Mouse (Mus musculus): ENCODE data around the gene Stx18. TPM values are rescaled to one million over a fixed set of nuclear protein-coding genes. Genes with fewer than 3 reads are reported as not detected.

Stx18 gene
- 21.6 TPM for polyA plus RNA-seq (2012; fragmentation: generic; extraction: Trizol)
- long read RNA-seq, experiment 1, transcript Stx18-203 (11 exons, 3,002 nt): major isoform, 29 of 38 reads
- long read RNA-seq, experiment 1, transcript Stx18-201 (11 exons, 1,471 nt): minor isoform, 5 of 38 reads
- long read RNA-seq, experiment 1, partial matches to known transcripts: 0 of 38 reads
- long read RNA-seq, experiment 1, other reads (novel, unspliced or antisense): 0 of 38 reads
- long read RNA-seq, experiment 2, transcript Stx18-203 (11 exons, 3,002 nt): major isoform, 98 of 117 reads
- long read RNA-seq, experiment 2, transcript Stx18-201 (11 exons, 1,471 nt): minor isoform, 8 of 117 reads
- long read RNA-seq, experiment 2, transcript Stx18-207 (10 exons, 900 nt): minor isoform, 8 of 117 reads
- long read RNA-seq, experiment 2, partial matches to known transcripts: 1 of 117 reads
- long read RNA-seq, experiment 2, other reads (novel, unspliced or antisense): 2 of 117 reads

DNA sequence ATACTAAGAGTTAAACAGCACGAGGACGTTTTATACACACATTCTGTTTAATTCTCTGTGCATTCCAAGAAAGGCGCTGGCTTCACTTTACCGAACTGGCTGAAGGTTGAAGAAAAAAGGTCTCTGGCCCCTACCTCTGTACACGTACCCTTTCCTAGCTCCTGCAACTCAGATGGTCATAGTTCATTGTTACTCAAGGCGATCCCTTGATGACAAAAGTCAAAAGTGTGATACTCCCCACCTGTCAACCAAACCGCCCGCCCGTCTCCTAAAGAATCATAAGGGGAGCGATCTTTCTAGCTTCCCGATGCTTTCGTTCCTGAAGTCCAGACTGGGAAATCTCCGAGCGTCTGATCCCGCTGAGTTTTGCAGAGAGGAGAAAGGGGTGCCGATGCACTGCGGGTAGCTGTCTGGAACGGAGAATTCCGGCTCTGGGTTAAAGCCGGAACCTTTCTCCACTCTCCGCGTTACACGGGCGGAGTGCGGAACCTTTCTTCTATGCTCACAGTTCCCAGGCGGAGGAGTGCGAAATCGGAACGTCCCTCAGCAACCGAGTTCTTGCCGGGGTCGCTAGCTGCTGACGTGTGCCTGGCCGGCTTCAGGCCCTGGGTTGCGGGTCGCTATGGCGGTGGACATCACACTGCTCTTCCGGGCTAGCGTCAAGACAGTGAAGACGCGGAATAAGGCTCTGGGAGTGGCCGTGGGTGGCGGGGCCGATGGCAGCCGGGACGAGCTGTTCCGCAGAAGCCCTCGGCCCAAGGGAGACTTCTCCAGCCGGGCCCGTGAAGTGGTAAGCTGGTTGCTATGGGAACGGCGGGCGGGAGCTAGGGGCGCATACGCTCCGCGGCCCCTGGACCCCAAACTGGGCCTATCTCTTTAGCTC lies at the start of gene Stx18:
Stx18 (plus strand) TSS at position 33 of the 883 bp plus-strand sequence.
- Histone ChIP-seq H3K4me3 (ENCODE audit: insufficient read depth, poor library complexity, severe bottlenecking) (peak within 1 kb of the TSS; percentile 89), H3ac (ENCODE audit: control insufficient read depth, insufficient read length, low read depth) (peak within 1 kb of the TSS; percentile 61), H3K27me3 (ENCODE audit: control insufficient read depth, insufficient read depth, insufficient read length) (peaks cover 4% of the 10 kb centered on the region), H3K79me2 (ENCODE audit: control insufficient read depth, insufficient read depth) (peaks cover 36% of the 10 kb centered on the region), H3K36me3 (ENCODE audit: control insufficient read depth, insufficient read depth) (no peaks in the 10 kb centered on the region), H3K79me3 (ENCODE audit: low read depth) (peaks cover 13% of the 10 kb centered on the region)
- TF ChIP-seq MAX (IDR thresholded peaks at IDR 0.05) (peak; percentile 60), MYOD1 (IDR thresholded peaks at IDR 0.05; ENCODE audit: control insufficient read depth, insufficient read length, low read depth) (no peak)

DNA sequence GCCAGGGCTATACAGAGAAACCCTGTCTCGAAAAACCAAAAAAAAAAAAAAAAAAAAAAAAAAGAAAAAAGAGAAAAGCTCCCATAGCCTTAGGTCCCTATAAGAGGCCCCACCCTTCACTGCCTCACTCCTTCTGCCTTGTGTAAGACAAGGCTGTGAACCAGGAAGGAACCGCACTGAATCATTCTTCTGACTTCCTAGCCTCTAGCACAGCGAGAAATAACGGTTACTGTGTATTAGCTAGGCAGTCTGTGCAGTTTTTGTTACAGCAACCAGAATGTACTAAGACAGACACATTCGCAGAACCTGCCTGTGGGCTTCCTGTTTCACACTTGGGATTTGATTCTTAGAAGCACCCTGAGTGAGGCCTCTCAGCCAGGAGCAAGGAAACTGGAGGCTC lies 46.2 kb upstream of the Stx18 start:
- TF ChIP-seq CEBPB (IDR thresholded peaks at IDR 0.05; ENCODE audit: low read depth) (no peak), CTCF (IDR thresholded peaks at IDR 0.05; ENCODE audit: control insufficient read depth, insufficient read depth, insufficient read length) (no peak), USF1 (IDR thresholded peaks at IDR 0.05; ENCODE audit: low read depth) (no peak), FOSL1 (IDR thresholded peaks at IDR 0.05; ENCODE audit: insufficient read depth, low read length, poor library complexity, severe bottlenecking) (no peak), MYOG (IDR thresholded peaks at IDR 0.05; ENCODE audit: control insufficient read depth, extremely low read depth, insufficient read length) (no peak), MAX (IDR thresholded peaks at IDR 0.05) (no peak), MYOD1 (IDR thresholded peaks at IDR 0.05; ENCODE audit: control insufficient read depth, insufficient read length, low read depth) (no peak)
- H3K36me3 ChIP-seq (ENCODE audit: control insufficient read depth, insufficient read depth): no peaks in the 10 kb centered on the region
- peaks cover 9% of the 10 kb centered on the region for H3K27me3 ChIP-seq (ENCODE audit: control insufficient read depth, insufficient read depth, insufficient read length)
- H3K79me2 ChIP-seq (ENCODE audit: control insufficient read depth, insufficient read depth): no peaks in the 10 kb centered on the region
- H3K4me3 ChIP-seq (ENCODE audit: insufficient read depth, poor library complexity, severe bottlenecking): no peak overlapping the region
- no peak overlapping the region for H3ac ChIP-seq (ENCODE audit: control insufficient read depth, insufficient read length, low read depth)
- H3K79me3 ChIP-seq (ENCODE audit: low read depth): no peaks in the 10 kb centered on the region

DNA sequence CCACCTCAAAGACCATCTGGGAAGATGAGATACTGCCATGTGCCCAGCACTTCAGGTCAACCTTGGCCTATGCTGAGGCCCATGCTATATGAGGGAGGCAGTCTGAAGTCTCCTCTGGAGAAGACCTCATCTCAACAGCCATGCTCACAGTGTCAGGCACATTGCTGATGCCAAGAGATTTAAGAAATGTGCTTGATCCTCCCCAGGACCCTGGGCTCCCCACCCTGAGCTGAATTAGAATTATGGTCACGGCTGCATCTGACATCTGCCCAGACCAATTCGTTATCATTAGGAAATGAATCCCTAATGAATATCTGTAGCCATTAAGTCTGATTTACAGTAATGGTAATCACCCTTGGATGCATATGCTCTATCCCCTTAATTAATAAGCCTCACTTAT lies 39.7 kb upstream of the Stx18 start:
- Histone ChIP-seq H3K27me3 (ENCODE audit: control insufficient read depth, insufficient read depth, insufficient read length) (peaks cover 34% of the 10 kb centered on the region), H3K79me3 (ENCODE audit: low read depth) (no peaks in the 10 kb centered on the region), H3K4me3 (ENCODE audit: insufficient read depth, poor library complexity, severe bottlenecking) (no peak overlapping the region), H3K79me2 (ENCODE audit: control insufficient read depth, insufficient read depth) (no peaks in the 10 kb centered on the region), H3ac (ENCODE audit: control insufficient read depth, insufficient read length, low read depth) (no peak overlapping the region), H3K36me3 (ENCODE audit: control insufficient read depth, insufficient read depth) (no peaks in the 10 kb centered on the region)
- TF ChIP-seq MYOG (IDR thresholded peaks at IDR 0.05; ENCODE audit: control insufficient read depth, extremely low read depth, insufficient read length): no peak
- no peak for TF ChIP-seq MYOD1 (IDR thresholded peaks at IDR 0.05; ENCODE audit: control insufficient read depth, insufficient read length, low read depth)
- TF ChIP-seq FOSL1 (IDR thresholded peaks at IDR 0.05; ENCODE audit: insufficient read depth, low read length, poor library complexity, severe bottlenecking): no peak
- TF ChIP-seq MAX (IDR thresholded peaks at IDR 0.05): no peak
- no peak for TF ChIP-seq CTCF (IDR thresholded peaks at IDR 0.05; ENCODE audit: control insufficient read depth, insufficient read depth, insufficient read length)
- no peak for TF ChIP-seq CEBPB (IDR thresholded peaks at IDR 0.05; ENCODE audit: low read depth)
- no peak for TF ChIP-seq USF1 (IDR thresholded peaks at IDR 0.05; ENCODE audit: low read depth)

DNA sequence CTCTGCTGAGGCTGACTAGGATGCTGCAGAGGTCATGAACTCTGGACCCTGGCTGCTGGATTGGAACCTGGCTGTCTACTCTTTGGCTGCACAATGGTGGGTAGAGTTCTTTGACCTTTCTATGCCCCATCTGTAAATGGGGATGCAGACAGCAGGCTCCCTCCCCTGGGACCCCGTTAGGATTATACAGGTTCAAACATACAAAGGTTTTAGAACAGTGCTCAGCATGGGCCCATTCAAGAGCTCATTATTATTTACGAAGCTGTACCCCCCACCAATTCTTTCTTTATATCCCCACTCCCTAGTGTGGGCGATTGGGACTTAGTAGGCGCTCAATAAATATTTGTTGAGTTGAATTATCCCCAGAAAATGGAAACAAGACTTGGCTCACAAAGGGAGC lies 36.0 kb upstream of the Stx18 start:
- H3K79me3 ChIP-seq (ENCODE audit: low read depth): no peaks in the 10 kb centered on the region
- H3ac ChIP-seq (ENCODE audit: control insufficient read depth, insufficient read length, low read depth): no peak overlapping the region
- TF ChIP-seq USF1 (IDR thresholded peaks at IDR 0.05; ENCODE audit: low read depth) (no peak), CEBPB (IDR thresholded peaks at IDR 0.05; ENCODE audit: low read depth) (no peak), MAX (IDR thresholded peaks at IDR 0.05) (no peak), CTCF (IDR thresholded peaks at IDR 0.05; ENCODE audit: control insufficient read depth, insufficient read depth, insufficient read length) (no peak), MYOD1 (IDR thresholded peaks at IDR 0.05; ENCODE audit: control insufficient read depth, insufficient read length, low read depth) (no peak), FOSL1 (IDR thresholded peaks at IDR 0.05; ENCODE audit: insufficient read depth, low read length, poor library complexity, severe bottlenecking) (no peak), MYOG (IDR thresholded peaks at IDR 0.05; ENCODE audit: control insufficient read depth, extremely low read depth, insufficient read length) (no peak)
- no peaks in the 10 kb centered on the region for H3K36me3 ChIP-seq (ENCODE audit: control insufficient read depth, insufficient read depth)
- H3K4me3 ChIP-seq (ENCODE audit: insufficient read depth, poor library complexity, severe bottlenecking): no peak overlapping the region
- H3K27me3 ChIP-seq (ENCODE audit: control insufficient read depth, insufficient read depth, insufficient read length): peaks cover 40% of the 10 kb centered on the region
- no peaks in the 10 kb centered on the region for H3K79me2 ChIP-seq (ENCODE audit: control insufficient read depth, insufficient read depth)

DNA sequence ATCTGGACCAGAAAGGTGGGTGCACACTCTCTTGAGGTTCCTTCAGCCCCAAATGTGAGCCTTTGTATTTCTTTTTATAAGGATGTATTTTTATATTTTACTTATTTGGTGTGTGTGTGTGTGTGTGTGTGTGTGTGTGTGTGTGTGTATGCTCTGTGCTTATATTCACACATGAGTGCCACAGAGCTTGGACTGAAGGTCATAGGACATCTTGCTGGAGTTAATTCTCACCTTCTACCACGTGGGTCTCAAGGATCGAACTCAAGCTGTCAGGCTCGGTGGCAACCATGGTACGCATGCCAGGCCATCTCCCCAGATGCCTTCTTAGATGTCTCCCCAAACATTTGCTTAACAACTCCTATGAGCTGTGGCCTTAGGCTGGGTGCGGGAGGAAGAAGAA lies 33.8 kb upstream of the Stx18 start:
- Histone ChIP-seq H3ac (ENCODE audit: control insufficient read depth, insufficient read length, low read depth) (no peak overlapping the region), H3K79me2 (ENCODE audit: control insufficient read depth, insufficient read depth) (no peaks in the 10 kb centered on the region), H3K79me3 (ENCODE audit: low read depth) (no peaks in the 10 kb centered on the region), H3K36me3 (ENCODE audit: control insufficient read depth, insufficient read depth) (no peaks in the 10 kb centered on the region), H3K4me3 (ENCODE audit: insufficient read depth, poor library complexity, severe bottlenecking) (no peak overlapping the region), H3K27me3 (ENCODE audit: control insufficient read depth, insufficient read depth, insufficient read length) (peaks cover 35% of the 10 kb centered on the region)
- TF ChIP-seq MYOG (IDR thresholded peaks at IDR 0.05; ENCODE audit: control insufficient read depth, extremely low read depth, insufficient read length): no peak
- no peak for TF ChIP-seq CTCF (IDR thresholded peaks at IDR 0.05; ENCODE audit: control insufficient read depth, insufficient read depth, insufficient read length)
- no peak for TF ChIP-seq MAX (IDR thresholded peaks at IDR 0.05)
- TF ChIP-seq CEBPB (IDR thresholded peaks at IDR 0.05; ENCODE audit: low read depth): no peak
- no peak for TF ChIP-seq USF1 (IDR thresholded peaks at IDR 0.05; ENCODE audit: low read depth)
- no peak for TF ChIP-seq MYOD1 (IDR thresholded peaks at IDR 0.05; ENCODE audit: control insufficient read depth, insufficient read length, low read depth)
- no peak for TF ChIP-seq FOSL1 (IDR thresholded peaks at IDR 0.05; ENCODE audit: insufficient read depth, low read length, poor library complexity, severe bottlenecking)

Data from C2C12 (cell line).